Mouse (Mus musculus): ENCODE results near the gene Stra6. TPM values are rescaled to one million over a fixed set of nuclear protein-coding genes. Genes with fewer than 3 reads are reported as not detected.

Gene Stra6
- polyA plus RNA-seq, 1 experiment from 2014 or later = 0.48 TPM

DNA sequence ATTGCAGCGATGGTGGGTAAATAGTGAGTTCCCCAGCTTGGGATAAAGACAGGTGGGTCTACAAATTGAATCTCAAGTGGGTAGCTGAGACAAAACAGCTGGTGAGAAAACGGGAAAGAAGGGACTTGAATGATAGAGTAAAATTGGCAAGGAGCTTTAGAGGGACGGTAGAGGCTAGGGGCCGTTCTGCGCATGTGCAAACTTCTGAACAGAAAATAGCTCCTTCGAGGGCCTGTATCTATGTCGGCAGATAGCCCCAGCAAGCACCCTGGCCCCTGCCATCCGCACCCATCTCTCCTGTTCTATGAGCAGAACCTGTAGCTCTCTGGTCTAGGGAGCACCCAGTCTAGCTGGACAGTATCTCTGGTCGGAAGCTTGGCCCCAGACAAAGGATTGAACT is 130.6 kb downstream of the Stra6 start:
- Histone ChIP-seq H3K27ac (ENCODE audit: low read depth, low read length) (no peak overlapping the region), H3K27me3 (replicated peaks; ENCODE audit: control insufficient read depth, insufficient read depth, low read length) (peaks cover 41% of the 10 kb centered on the region), H3K9me3 (ENCODE audit: control insufficient read depth) (no peaks in the 10 kb centered on the region), H3K4me1 (replicated peaks; ENCODE audit: control insufficient read depth, insufficient read depth, low read length) (no peaks in the 10 kb centered on the region), H3K4me3 (ENCODE audit: low read depth, low read length) (no peak overlapping the region), H3K4me2 (replicated peaks; ENCODE audit: low read depth) (no peak overlapping the region), H3K36me3 (ENCODE audit: control insufficient read depth, insufficient read depth) (no peaks in the 10 kb centered on the region), H3K9ac (ENCODE audit: low read depth, low read length) (no peak overlapping the region)
- TF ChIP-seq CTCF (IDR thresholded peaks at IDR 0.05; ENCODE audit: low read depth) = no peak
- WGBS = 72% methylated on average over 9 of the region's 9 CpGs
- ATAC-seq = no peak

DNA sequence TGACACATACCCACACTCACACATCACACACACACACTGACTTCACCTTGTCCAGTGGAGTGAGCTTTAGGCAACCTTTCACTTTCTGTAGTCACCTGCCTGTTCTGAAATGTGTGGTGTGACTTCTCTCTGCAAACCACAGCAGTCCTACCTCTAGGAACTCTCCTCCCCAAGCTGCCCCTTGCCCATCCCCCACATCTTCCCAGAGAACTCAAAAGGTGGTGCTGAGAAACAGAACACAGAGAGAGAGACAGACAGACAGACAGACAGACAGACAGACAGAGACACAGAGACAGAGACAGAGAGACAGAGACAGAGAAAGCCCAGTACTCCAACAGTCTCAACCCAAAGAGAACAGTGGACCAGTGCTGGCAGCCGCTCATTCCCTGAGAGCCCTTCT is 132.1 kb downstream of the Stra6 start:
- no peak for TF ChIP-seq CTCF (IDR thresholded peaks at IDR 0.05; ENCODE audit: low read depth)
- ATAC-seq = no peak
- Histone ChIP-seq H3K36me3 (ENCODE audit: control insufficient read depth, insufficient read depth) (no peaks in the 10 kb centered on the region), H3K4me1 (replicated peaks; ENCODE audit: control insufficient read depth, insufficient read depth, low read length) (no peaks in the 10 kb centered on the region), H3K4me2 (replicated peaks; ENCODE audit: low read depth) (no peak overlapping the region), H3K27ac (ENCODE audit: low read depth, low read length) (no peak overlapping the region), H3K4me3 (ENCODE audit: low read depth, low read length) (no peak overlapping the region), H3K9ac (ENCODE audit: low read depth, low read length) (no peak overlapping the region), H3K9me3 (ENCODE audit: control insufficient read depth) (no peaks in the 10 kb centered on the region), H3K27me3 (replicated peaks; ENCODE audit: control insufficient read depth, insufficient read depth, low read length) (peaks cover 56% of the 10 kb centered on the region)
- 21% methylated on average over 1 of the region's 1 CpGs for WGBS

DNA sequence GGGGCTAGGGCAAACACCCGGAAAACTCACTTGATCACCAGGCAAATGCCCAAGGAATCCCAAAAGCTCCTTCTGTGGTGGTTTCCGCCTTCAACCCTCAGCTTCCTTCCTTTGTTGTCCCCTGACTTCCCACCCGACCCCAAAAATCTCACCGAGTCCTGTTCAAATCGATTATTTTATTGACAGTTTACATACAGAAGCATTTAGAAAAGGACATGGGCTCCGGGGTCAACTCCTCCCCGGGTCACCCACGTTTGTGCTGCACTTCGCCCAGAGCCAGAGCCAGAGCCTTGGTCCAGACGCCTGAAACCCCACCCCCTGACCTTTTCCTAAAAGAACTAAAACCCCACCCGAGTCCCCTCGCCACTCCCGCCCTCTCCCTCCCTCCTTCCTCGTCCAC is 132.6 kb downstream of the Stra6 start:
- H3K4me3 ChIP-seq (ENCODE audit: low read depth, low read length) = no peak overlapping the region
- H3K36me3 ChIP-seq (ENCODE audit: control insufficient read depth, insufficient read depth) = no peaks in the 10 kb centered on the region
- H3K9ac ChIP-seq (ENCODE audit: low read depth, low read length) = no peak overlapping the region
- peaks cover 61% of the 10 kb centered on the region for H3K27me3 ChIP-seq (replicated peaks; ENCODE audit: control insufficient read depth, insufficient read depth, low read length)
- H3K9me3 ChIP-seq (ENCODE audit: control insufficient read depth) = no peaks in the 10 kb centered on the region
- H3K27ac ChIP-seq (ENCODE audit: low read depth, low read length) = no peak overlapping the region
- H3K4me2 ChIP-seq (replicated peaks; ENCODE audit: low read depth) = no peak overlapping the region
- TF ChIP-seq CTCF (IDR thresholded peaks at IDR 0.05; ENCODE audit: low read depth) = no peak
- no peak for ATAC-seq
- no peaks in the 10 kb centered on the region for H3K4me1 ChIP-seq (replicated peaks; ENCODE audit: control insufficient read depth, insufficient read depth, low read length)
- 9% methylated on average over 14 of the region's 14 CpGs for WGBS

DNA sequence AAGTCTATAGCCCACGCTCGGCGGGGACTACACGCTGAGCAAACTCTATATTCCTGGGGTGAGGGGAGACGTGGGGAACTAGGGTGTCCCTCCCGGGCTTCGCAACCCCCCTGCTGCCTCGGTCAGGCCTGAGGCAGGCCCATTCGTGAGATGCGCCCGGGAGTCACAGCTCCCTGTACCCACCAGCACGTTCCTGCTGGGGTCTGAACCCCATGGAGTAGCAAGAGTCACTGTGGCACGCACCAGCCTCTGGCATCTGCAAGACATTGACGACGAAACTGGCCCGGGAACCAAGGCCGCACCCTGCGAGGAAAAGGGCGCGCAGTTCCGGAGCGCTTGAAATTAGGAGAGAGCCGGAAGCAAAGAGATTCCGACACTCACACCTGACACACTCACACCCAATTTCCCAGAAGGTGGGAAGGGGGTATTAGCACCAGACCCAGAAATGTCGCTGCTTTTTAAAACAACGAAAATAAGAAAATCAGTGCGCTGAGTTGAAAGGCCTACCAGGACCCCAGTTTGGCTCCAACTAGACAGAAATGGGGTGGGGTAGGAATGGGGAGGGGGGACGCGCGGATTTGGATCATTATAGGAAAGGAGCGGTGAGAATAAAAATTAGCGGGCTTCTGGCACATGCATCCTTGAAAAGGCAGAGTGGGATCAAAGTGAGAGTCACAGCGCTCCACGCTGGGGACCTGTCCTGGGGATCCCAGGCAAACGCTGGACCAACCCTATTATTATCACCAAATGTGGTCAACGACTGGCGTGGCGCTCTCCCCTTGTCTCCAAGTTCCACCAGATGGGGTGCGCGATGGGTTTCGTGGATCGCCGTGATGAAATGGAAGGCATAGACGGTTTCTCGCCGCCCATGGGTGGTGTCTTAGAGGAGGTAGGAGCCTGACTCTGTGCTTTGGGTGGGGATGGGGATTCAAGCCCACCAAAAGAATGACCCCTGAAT is 133.3 kb downstream of the Stra6 start:
- H3K4me1 ChIP-seq (replicated peaks; ENCODE audit: control insufficient read depth, insufficient read depth, low read length) = no peaks in the 10 kb centered on the region
- H3K4me2 ChIP-seq (replicated peaks; ENCODE audit: low read depth) = peak overlapping the region; percentile 45
- no peak overlapping the region for H3K9ac ChIP-seq (ENCODE audit: low read depth, low read length)
- TF ChIP-seq CTCF (IDR thresholded peaks at IDR 0.05; ENCODE audit: low read depth) = no peak
- H3K27ac ChIP-seq (ENCODE audit: low read depth, low read length) = no peak overlapping the region
- WGBS = 5% methylated on average over 46 of the region's 46 CpGs
- ATAC-seq = no peak
- peaks cover 68% of the 10 kb centered on the region for H3K27me3 ChIP-seq (replicated peaks; ENCODE audit: control insufficient read depth, insufficient read depth, low read length)
- H3K36me3 ChIP-seq (ENCODE audit: control insufficient read depth, insufficient read depth) = no peaks in the 10 kb centered on the region
- H3K9me3 ChIP-seq (ENCODE audit: control insufficient read depth) = no peaks in the 10 kb centered on the region
- peak overlapping the region; percentile 24; the same call in 1 of the 2 replicates for H3K4me3 ChIP-seq (ENCODE audit: low read depth, low read length)

DNA sequence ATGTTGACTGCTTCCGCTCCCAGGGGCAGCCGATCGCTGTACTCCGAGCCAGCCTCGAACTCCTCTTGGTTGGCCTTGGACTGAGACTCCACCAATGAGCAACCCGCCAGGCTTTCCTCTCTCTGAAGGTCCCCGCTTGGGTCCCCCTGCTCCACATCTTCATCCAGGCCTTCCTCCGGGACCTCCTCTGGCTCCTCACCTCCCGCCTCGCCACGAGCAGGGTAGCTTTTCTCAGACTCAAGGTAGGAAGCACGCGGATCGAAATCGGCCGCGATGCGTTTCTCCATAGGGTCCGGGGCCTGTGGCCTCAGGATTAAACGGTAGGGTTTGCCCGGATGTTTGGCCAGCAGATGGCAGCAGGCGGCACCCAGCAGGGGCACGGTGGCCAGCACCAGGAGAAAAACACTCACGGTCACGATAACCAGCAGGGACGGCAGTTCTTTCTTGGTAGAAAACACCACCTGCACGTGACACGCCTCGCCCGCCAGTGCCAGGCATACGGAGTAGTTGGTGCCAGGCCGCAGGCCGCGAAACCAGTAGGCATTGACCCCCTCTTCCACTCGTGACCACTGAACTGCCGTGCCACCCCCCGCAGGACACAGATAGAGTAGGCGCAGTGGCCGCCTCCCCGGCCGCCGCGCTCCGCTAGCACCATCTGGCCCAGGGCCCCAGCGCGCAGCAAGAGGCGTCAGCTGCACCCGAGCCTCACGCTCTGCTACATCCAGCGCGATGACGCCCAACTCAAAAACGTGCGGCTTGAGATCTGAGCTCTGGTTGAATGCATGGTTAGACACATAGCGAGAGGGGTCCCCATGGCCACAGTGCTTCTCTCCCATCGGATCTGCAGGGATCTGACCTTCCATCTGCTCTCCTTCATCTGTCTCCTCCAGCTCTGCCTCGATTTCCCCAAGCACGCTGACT is 134.5 kb downstream of the Stra6 start:
- no peak overlapping the region for H3K27ac ChIP-seq (ENCODE audit: low read depth, low read length)
- H3K9ac ChIP-seq (ENCODE audit: low read depth, low read length) = no peak overlapping the region
- H3K4me1 ChIP-seq (replicated peaks; ENCODE audit: control insufficient read depth, insufficient read depth, low read length) = no peaks in the 10 kb centered on the region
- H3K4me3 ChIP-seq (ENCODE audit: low read depth, low read length) = peak overlapping the region; percentile 24
- no peak for ATAC-seq
- H3K36me3 ChIP-seq (ENCODE audit: control insufficient read depth, insufficient read depth) = no peaks in the 10 kb centered on the region
- H3K4me2 ChIP-seq (replicated peaks; ENCODE audit: low read depth) = peak overlapping the region; percentile 45
- H3K9me3 ChIP-seq (ENCODE audit: control insufficient read depth) = no peaks in the 10 kb centered on the region
- peak; percentile 76 for TF ChIP-seq CTCF (IDR thresholded peaks at IDR 0.05; ENCODE audit: low read depth)
- H3K27me3 ChIP-seq (replicated peaks; ENCODE audit: control insufficient read depth, insufficient read depth, low read length) = peaks cover 80% of the 10 kb centered on the region
- WGBS = under 1% methylated on average over 58 of the region's 58 CpGs

DNA sequence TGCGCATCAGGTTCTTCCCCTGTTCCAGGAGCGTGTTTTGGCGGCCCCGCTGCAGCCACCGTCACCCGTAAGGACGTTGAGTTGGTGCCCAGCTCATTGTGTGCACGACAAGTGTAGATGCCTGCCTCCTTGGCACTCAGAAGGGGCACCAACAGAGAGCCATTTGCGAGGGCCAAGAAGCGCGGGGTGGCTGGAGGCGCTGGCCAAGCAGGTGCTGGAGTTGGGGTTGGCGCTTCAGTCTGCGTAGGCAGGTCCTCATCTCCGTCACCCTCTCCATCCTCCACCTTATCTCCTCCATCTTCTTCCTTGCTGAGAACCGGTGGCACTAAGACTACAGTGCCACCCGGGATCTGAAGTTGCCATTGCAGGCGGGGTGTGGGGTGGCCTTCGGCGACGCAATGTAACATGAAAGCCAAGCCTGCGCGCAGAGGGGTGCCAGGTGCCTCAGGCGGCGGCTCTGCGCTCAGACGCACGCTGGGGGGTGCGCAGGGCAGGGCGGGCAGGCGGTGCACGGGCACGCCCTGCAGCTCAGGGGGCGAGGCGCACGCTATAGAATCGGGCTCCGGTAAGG is 135.3 kb downstream of the Stra6 start:
- ATAC-seq = no peak
- Histone ChIP-seq H3K27me3 (replicated peaks; ENCODE audit: control insufficient read depth, insufficient read depth, low read length) (peaks cover 88% of the 10 kb centered on the region), H3K4me1 (replicated peaks; ENCODE audit: control insufficient read depth, insufficient read depth, low read length) (no peaks in the 10 kb centered on the region), H3K27ac (ENCODE audit: low read depth, low read length) (no peak overlapping the region), H3K4me3 (ENCODE audit: low read depth, low read length) (no peak overlapping the region), H3K36me3 (ENCODE audit: control insufficient read depth, insufficient read depth) (no peaks in the 10 kb centered on the region), H3K4me2 (replicated peaks; ENCODE audit: low read depth) (no peak overlapping the region), H3K9ac (ENCODE audit: low read depth, low read length) (no peak overlapping the region), H3K9me3 (ENCODE audit: control insufficient read depth) (no peaks in the 10 kb centered on the region)
- 3% methylated on average over 38 of the region's 38 CpGs for WGBS
- TF ChIP-seq CTCF (IDR thresholded peaks at IDR 0.05; ENCODE audit: low read depth) = no peak
